In the genomic region with DNA sequence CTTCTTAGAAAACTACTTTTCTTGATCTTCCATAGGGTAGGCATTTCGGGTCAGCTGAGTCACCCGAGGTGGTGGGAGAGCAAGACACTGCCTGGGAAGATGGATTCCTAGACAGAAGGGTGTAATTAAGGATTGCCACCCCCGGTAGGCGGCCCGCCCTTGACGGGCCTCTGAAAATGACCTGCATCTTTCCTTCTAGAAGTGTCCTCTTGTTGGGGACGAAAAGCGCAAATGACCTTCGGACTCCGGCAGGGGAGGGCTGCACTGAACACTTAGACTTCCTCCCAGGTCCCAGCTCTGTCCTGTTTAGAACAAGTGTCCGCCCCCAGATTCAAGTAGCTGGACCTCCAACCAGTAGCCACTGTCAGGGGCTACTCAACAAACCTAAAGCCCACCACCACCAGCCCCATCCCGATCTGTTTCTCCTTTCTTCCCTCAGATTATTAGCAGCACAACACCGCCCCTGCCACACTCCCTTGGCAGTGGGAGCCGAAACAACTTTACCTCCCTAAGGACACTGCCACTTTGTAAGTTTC, we compare ENCODE assay signal across 8 mouse cellular contexts. TPM values are rescaled to one million over a fixed set of nuclear protein-coding genes. Genes with fewer than 3 reads are reported as not detected.
DNase-seq lines count a peak whose midpoint lies in the region; ATAC-seq lines count a peak whose summit lies in the region.

No protein-coding gene starts in this region.

- H3K4me1 ChIP-seq in erythroblast, embryonic 14.5 days (ENCODE audit: control insufficient read depth) = no peaks in the 10 kb centered on the region
- no peaks in the 10 kb centered on the region for H3K4me1 ChIP-seq in embryonic facial prominence, embryonic 11.5 days (ENCODE audit: control insufficient read depth, insufficient read depth, low read length)
- H3K4me1 ChIP-seq in intestine, embryonic 15.5 days (replicated peaks) = peaks cover 7% of the 10 kb centered on the region; the same call in 1 of the 2 replicates
- peaks cover 84% of the 10 kb centered on the region for H3K4me1 ChIP-seq in midbrain, embryonic 10.5 days

- WGBS in embryonic facial prominence, embryonic 11.5 days = 1% methylated on average over 14 of the region's 14 CpGs
- WGBS in intestine, embryonic 15.5 days = 2% methylated on average over 14 of the region's 14 CpGs
- WGBS in midbrain, embryonic 10.5 days = under 1% methylated on average over 14 of the region's 14 CpGs

- peak overlapping the region; percentile 55 for H3K4me3 ChIP-seq in erythroblast, embryonic 14.5 days (replicated peaks)
- H3K4me3 ChIP-seq in embryonic facial prominence, embryonic 11.5 days (ENCODE audit: low read depth, low read length) = peak overlapping the region; percentile 73
- H3K4me3 ChIP-seq in intestine, embryonic 15.5 days (replicated peaks) = peak overlapping the region; percentile 76
- peak overlapping the region; percentile 87 for H3K4me3 ChIP-seq in midbrain, embryonic 10.5 days

- no peak for ATAC-seq in erythroblast, adult 5-6 weeks (replicated peaks; ENCODE audit: low FRiP score, poor library complexity, severe bottlenecking)
- ATAC-seq in embryonic facial prominence, embryonic 11.5 days (replicated peaks; ENCODE audit: insufficient number of reproducible peaks, low FRiP score, low TSS enrichment, low read depth) = no peak
- peak; percentile 27; the same call in 1 of the 2 replicates for ATAC-seq in intestine, embryonic 15.5 days

- H3K9ac ChIP-seq in embryonic facial prominence, embryonic 11.5 days (replicated peaks; ENCODE audit: low read length) = peak overlapping the region; percentile 87
- H3K9ac ChIP-seq in intestine, embryonic 15.5 days = peak overlapping the region; percentile 73

- H3K27ac ChIP-seq in embryonic facial prominence, embryonic 11.5 days (replicated peaks; ENCODE audit: low read depth, low read length) = no peak overlapping the region
- no peak overlapping the region for H3K27ac ChIP-seq in intestine, embryonic 15.5 days
- peak overlapping the region; percentile 93 for H3K27ac ChIP-seq in midbrain, embryonic 10.5 days (replicated peaks)

- H3K36me3 ChIP-seq in erythroblast, embryonic 14.5 days (ENCODE audit: control insufficient read depth) = no peaks in the 10 kb centered on the region
- H3K36me3 ChIP-seq in embryonic facial prominence, embryonic 11.5 days (replicated peaks; ENCODE audit: control insufficient read depth, insufficient read depth, low read depth, low read length) = no peaks in the 10 kb centered on the region
- H3K36me3 ChIP-seq in intestine, embryonic 15.5 days = no peaks in the 10 kb centered on the region
- no peaks in the 10 kb centered on the region for H3K36me3 ChIP-seq in midbrain, embryonic 10.5 days

- H3K27me3 ChIP-seq in erythroblast, embryonic 14.5 days (ENCODE audit: control insufficient read depth) = peaks cover 32% of the 10 kb centered on the region
- H3K27me3 ChIP-seq in embryonic facial prominence, embryonic 11.5 days (ENCODE audit: control insufficient read depth, insufficient read depth, low read length) = peaks cover 3% of the 10 kb centered on the region; the same call in 1 of the 2 replicates
- no peaks in the 10 kb centered on the region for H3K27me3 ChIP-seq in intestine, embryonic 15.5 days (replicated peaks)
- H3K27me3 ChIP-seq in midbrain, embryonic 10.5 days (ENCODE audit: low read depth, poor library complexity, severe bottlenecking) = peaks cover 54% of the 10 kb centered on the region

- no peak for DNase-seq in embryonic facial prominence, embryonic 11.5 days (ENCODE audit: low spot score)
- peak; percentile 36 for DNase-seq in midbrain, embryonic 10.5 days (ENCODE audit: low spot score)
- DNase-seq in right cerebral cortex, adult 2 months (ENCODE audit: low spot score in 2 of 2) = no peak
- DNase-seq in spleen, postnatal 36 days (ENCODE audit: low spot score in 2 of 2) = no peak
- DNase-seq in lung, postnatal 25 days (ENCODE audit: low spot score) = no peak

- no peaks in the 10 kb centered on the region for H3K9me3 ChIP-seq in erythroblast, embryonic 14.5 days (ENCODE audit: control insufficient read depth, low read length)
- no peaks in the 10 kb centered on the region for H3K9me3 ChIP-seq in embryonic facial prominence, embryonic 11.5 days (replicated peaks; ENCODE audit: control insufficient read depth, low read length)
- no peaks in the 10 kb centered on the region for H3K9me3 ChIP-seq in intestine, embryonic 15.5 days
- no peaks in the 10 kb centered on the region for H3K9me3 ChIP-seq in midbrain, embryonic 10.5 days (replicated peaks)

- H3K4me2 ChIP-seq in embryonic facial prominence, embryonic 11.5 days (ENCODE audit: low read depth, low read length) = peak overlapping the region; percentile 91
- H3K4me2 ChIP-seq in intestine, embryonic 15.5 days (replicated peaks) = peak overlapping the region; percentile 91

RNA-seq across cellular contexts. Expression of a gene that starts 0.7 kb away (rescaled TPM):
- polyA plus RNA-seq in erythroblast, embryonic 14.5 days (2012) = under 0.01 TPM in 1 of 2 replicates, not detected in the other
- not detected in 2 replicates for total RNA-seq in erythroblast, adult 5-6 weeks (2015; ENCODE audit: low replicate concordance)
- total RNA-seq in erythroblast, adult 5-6 weeks (2017; ENCODE audit: low replicate concordance) = not detected in 2 replicates
- polyA plus RNA-seq in embryonic facial prominence, embryonic 11.5 days (2014; fragmentation: Nextera tagmentation; extraction: Ambion mirVana) = 47.0 and 49.2 TPM in 2 replicates
- 15.5 and 16.4 TPM in 2 replicates for polyA plus RNA-seq in intestine, embryonic 15.5 days (2015; fragmentation: Nextera tagmentation; extraction: Ambion mirVana)
- 33.6 and 38.5 TPM in 2 replicates for polyA plus RNA-seq in midbrain, embryonic 10.5 days (2016; fragmentation: Nextera tagmentation; extraction: Ambion mirVana)

Comparison
In these comparisons a context has a peak if more than half of its experiments do, and no peak if none do; other contexts are left out.
1. RNA of a gene that starts 0.7 kb away (polyA plus RNA-seq): 47.0 to 49.2 TPM in embryonic facial prominence, embryonic 11.5 days, 33.6 to 38.5 TPM in midbrain, embryonic 10.5 days and 15.5 to 16.4 TPM in intestine, embryonic 15.5 days; under 0.01 TPM in erythroblast, embryonic 14.5 days; every median in the first group is over 10 times any median in the second.
2. Peak in every context shown above with its lines, with median percentiles within 50 percentile points of each other: H3K4me3 ChIP-seq.